Mouse (Mus musculus) adrenal gland, adult (tissue): ENCODE measurements around the gene Sec16b.
A peak's percentile ranks its signal among the peaks of the same experiment; 100 is the strongest.

ENCODE experiments used
- DNase-seq, 2 experiments: peaks; one replicate each; pipeline ENCODE4 v3.0.0; 2022 to 2023; ENCODE audit warnings: low spot score in 1 of 2; ENCODE audit not compliant: inconsistent age in 2 of 2

Sec16b gene

DNA sequence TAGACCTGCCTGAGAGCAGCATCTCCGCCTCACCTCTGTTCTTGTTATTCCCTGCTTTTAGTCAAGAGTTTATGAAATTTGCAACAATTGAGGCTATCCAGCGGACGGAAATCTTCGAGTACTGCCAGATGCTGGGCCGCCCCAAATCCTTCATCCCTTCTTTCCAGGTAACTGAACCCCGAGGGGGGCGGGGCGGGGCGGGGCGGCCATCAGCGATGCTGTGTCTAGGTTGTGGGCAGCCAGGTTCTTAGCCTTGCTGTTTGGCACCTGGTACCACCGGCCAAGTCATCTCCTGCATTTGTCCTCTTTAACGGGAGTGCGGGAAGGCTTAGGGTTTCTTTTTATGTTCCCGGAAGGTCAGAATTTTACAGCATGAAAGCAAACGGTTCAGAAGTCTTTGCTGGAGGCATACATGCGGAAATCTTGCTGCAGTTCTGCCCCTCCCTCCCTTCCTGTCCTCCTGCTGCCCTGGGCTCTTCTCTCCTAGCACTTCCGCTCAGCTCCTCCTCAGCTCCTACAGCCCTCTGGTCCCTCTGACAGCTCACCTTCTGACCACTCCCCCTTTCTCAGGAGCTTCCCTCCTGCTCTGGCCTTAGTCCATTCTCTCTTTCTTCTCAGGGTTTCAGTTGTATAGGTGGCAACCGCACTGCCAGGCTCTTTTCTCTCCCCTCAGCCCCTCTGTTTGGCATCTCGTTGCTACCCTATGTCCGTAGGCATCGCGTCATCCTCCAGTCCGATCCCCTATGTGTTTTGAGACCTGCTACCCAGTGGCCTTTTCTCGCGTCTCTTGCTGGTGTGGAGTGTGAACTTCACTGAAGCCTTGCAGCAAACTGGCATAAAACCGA lies 48.4 kb downstream of the Sec16b start:
- DNase-seq: no peak

DNA sequence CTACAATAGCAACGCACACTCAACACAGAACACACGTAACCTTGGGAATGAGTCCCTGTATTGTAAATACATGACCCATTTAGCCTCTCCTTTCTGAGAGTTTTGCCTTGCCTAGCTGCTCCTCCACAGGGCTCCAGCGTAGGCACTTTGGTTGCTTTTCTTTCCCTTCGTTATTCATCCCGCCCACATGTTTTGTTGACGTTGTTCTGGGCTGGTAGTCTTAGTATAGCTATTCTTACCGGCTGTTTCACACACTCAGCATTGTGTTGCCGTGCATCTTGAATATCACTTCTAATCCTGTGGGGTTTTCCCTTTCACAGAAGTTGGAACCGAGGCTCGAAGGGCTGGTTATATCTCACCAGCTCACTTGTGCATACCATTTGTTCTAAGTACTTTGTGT lies 49.2 kb downstream of the Sec16b start:
- no peak for DNase-seq

DNA sequence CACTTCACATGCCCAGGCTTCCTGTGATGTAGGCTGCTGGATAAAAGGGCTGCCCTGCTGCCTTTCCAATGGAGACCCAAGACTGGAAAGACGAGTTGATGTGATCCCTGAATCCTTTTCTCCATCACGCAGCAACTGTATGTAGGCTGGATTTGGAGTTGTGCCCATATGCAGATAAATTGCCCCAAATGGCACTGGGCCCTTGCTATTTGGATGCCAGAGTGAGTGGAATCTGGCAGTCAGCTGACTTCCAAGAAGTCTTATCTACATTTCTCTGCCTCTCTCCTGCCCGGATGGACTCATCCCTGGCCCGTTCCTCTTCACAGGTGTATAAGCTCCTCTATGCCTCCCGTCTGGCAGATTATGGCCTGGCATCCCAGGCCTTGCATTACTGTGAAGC lies 49.9 kb downstream of the Sec16b start:
- DNase-seq: no peak

DNA sequence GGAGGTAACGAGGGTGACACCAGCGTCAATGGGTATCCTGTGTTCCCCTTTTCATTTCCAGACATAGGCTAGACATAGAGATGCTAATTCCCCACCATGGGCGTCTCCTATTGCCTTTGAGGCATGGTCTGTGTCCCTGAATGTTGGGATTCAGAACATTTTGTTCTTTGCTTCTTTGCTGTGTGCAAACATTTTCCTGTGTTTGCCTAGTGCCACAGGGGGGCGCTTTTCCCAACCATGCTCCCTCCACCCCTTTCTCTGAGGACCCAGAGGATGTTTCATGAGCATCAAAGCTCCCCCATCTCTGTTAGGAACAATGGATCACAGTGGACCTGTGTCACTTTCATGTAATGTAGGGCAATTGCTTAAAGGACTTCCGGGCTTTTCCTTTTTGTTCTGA lies 51.6 kb downstream of the Sec16b start:
- DNase-seq: no peak

DNA sequence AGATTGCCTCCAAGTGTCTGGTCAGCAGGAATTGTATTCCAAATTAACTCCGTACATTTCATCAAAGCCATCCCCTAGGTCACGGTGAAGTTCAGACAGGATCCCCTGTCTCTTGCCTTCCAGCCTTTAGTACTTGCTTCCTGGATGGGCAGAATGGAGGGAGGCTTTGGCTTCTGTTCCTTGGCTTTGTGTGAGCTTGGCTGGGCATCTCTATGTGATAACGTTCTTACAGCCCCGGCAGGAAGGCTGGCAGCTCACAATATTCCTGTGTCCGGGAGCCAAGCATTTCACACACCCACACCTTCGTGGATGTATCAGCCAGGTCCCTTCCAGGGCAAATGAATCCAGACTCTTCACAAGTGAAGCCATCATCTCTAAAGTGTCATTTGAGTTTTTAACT lies 53.5 kb downstream of the Sec16b start:
- no peak for DNase-seq

DNA sequence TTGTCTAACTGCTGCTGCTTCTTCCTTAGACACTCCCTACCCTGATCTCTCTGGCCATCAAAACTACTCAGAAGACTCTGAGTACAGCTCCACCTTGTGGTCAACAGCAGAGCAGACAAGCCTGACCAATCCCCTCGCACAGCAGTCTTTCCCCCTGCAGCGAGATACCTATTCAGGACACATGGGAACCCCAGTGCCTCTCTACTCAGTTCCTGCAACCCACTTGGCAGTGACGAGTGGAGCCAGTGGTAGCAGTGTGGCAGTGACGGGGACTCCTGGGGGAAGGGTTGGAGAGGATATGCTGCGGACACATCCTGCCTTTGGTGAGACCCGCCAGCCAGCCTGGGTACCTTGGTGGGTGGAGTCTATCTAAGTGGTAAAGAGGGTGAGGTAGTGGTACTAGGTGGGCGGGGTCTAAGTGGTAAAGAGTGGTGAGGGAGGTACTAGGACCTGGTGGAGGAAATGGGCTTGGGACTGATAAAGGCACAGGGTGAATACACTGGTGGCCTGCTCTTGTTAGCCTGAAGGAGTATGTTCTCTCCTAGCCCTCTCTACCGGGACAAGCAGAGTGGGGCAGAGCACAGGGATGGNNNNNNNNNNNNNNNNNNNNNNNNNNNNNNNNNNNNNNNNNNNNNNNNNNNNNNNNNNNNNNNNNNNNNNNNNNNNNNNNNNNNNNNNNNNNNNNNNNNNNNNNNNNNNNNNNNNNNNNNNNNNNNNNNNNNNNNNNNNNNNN lies 54.3 kb downstream of the Sec16b start:
- peak; percentile 11 to 55 for DNase-seq

DNA sequence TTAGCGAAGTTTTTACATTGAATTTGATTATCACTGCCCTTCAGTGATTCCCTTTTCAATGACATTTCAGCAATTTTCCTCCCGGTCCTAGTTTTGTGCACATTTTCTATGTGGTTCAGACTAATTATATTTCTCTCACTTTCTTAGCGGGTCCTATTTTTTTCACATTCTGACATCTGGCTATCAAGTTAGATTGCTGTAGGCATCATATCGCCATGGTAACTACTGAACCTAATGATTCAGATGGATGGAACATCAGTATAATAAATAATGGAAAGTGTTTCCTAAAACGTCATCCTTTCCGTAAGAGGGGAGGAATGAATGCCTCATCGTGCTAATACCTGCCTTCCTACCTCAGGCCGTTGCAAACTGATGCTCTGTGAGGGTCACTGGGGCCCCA lies 61.3 kb downstream of the Sec16b start:
- no peak for DNase-seq

DNA sequence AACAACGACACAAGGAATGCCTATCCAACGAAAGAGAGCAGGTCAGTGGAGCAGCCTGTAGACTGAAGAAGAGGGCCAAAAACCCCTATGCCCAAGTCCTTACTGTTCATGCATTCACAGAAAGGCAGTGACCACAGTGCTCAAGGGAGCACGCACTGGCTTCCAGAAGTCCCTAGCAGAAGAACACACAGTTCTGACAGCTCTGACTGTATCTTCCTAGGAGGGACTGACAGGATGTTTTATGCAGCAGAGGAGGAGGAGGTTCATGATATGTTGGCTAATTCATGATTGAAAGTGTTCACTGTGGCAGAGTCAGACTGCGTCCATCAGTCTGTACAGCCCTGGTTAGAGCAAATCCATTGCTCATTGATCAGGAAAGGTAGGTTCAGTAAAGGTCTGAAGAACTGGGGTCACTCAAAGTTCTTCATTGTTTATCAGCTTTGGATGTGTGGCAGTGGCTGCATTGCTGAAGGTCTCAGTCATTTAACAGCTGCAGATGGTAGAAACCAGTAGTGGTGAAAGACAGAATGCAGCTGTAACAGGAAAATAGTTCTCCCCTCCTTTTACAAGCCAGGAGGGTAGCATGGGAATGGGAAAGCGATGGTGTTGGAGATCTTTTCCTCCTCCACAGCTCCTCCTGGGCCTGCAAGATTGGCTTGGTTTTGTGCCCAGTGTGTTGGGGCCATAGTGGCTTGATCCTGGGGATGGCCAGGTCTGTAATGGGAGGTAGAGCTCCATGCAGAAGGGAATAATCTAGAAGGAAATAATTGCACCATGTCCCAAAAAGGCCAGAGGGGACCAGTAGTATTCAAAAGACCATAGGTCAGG lies 62.9 kb downstream of the Sec16b start:
- no peak for DNase-seq

DNA sequence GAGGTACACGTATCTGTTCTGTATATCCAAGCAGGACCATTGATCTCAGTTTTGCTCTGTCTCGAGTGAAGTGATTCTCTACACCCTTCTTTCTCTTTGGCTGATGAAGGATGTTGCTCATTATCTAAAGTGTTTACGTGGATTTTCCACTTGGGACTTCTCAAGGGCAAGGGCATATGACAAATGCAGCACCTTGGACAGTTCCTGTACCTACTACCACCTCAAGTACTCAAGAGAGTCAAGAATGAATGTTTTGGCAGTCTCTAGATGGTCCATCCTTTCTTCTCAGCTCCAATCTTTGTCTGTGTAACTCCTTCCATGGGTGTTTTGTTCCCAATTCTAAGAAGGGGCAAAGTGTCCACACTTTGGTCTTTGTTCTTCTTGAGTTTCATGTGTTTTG lies 68.8 kb downstream of the Sec16b start:
- no peak for DNase-seq

DNA sequence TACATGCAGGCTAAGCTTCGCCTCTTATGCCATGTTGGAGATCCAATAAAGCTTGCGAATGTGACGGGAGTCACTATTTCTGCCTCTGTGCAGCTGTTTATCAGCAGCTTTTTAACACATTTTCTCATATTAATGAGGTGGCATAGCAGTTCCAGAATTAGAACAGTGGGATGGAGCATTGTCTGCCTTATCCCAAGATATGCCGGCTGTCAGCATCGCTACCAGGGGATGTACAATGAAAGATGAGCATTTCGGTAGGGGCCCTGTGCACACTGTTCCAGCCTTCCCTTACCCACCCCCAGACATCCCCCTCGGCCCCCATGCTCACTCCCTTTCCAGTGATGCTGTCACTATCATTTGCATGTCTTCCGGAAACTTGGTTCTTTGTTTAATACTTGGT lies 71.8 kb downstream of the Sec16b start:
- no peak for DNase-seq

DNA sequence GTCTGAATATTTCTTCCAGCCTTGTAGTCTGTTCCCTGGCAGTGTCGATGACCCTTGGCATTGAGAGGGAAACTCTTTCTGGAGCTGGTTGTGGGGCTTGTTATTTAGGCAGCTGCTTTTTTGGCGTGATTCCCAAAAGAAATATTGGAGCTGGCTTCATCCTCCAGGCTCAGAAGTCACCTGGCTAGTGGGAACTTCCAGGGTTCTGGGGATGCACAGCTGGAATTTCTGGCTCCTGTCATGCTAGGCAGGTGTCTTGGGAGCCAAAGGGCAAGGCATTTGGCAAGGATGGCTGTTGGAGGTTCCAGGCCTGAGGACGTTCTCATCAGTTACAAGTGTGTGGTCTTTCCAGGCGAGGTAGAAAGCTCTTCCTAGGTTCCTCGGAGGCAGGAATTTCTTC lies 80.0 kb downstream of the Sec16b start:
- no peak for DNase-seq

DNA sequence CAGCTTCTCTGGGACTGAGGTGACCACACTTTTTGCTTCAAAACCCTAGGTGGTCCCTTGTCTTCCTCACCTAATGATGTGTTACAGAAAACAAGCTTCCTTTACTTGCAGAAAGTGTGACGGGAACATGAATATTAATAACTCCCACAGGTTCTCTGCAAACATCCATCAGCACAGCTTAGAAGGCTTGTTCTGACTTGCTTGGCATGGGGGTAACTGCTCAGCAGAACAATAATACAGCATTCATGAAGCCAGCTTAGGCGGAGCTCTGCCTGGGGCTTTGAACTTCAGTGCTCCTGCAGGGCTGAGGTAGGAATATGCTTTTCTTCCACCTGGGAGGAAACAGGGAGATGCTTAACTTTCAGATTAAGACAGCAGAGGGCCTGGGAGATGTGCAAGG lies 85.5 kb downstream of the Sec16b start:
- DNase-seq: no peak

DNA sequence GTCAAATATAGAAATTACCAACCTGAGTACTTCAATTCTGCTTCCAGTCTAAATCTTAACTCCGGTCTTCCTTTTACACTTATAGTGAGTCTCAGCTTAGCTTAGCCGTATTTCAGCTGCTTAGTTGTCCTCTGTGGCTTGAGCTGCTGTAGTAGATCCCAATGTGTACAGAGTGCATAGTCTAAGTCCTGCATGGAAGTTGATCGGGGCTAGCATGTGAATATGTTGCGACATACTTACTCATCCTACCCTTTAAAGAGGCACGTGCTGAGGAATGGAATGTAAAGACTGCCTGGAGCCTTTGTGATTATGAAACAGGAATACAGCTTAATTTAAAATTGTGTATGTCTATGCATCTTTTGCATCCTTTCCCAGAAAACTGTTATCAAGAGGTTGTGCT lies 88.0 kb downstream of the Sec16b start:
- no peak for DNase-seq

DNA sequence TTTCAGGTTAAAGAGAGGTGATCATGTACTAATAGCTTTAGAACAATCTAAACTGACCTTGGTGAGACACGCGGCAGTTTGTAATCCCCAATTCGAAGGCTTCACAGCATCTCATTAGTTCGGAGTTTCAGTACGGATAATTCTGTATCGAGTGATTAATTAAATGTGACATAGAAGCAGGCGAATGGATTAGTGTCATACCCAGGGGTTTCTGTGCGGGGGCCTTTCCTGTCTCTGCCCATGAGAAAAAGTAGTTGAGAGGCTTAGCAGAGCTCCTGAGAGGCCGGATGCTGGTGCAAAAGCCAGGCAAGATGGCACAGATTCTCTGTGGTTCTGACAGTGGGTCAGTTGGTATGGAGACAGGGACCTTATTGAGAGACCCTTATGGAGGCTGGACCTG lies 88.6 kb downstream of the Sec16b start:
- no peak for DNase-seq

DNA sequence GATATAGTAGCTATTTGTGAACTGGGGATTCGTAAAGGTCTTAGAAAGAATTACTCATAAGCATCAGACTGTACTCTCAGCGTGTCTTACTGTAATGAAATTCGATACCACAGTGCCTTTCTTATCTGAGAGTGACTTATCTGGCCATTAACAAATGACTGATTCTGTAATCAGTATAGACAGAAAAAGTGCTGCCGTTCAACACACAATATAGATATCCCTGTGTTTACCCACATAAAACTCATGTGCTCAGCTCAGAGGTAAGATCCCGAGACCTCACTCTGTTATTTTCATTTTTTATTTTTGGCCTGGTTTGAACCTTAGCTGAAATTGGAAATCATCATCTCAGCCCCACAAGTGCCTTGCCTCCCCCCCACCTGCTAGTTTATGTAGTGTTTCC lies 98.0 kb downstream of the Sec16b start:
- no peak for DNase-seq
